Mouse (Mus musculus): ENCODE data around the gene Kcnmb3.

Kcnmb3 gene

GRCm38 (mm10) chr3:32492097-32493090 is at the start of gene Kcnmb3:
TSS of gene Kcnmb3 (minus strand) at chr3:32492231.
- DNase-seq (ENCODE audit: low spot score): no peak

GRCm38 (mm10) chr3:32538091-32538490 is 46.1 kb upstream of the Kcnmb3 start:
- no peak for DNase-seq (ENCODE audit: low spot score)

GRCm38 (mm10) chr3:32537556-32537955 is 45.5 kb upstream of the Kcnmb3 start:
- DNase-seq (ENCODE audit: low spot score): peak; percentile 36

GRCm38 (mm10) chr3:32535692-32536091 is 43.7 kb upstream of the Kcnmb3 start:
- DNase-seq (ENCODE audit: low spot score): no peak

- DNase-seq (ENCODE audit: low spot score): no peak
These were observed 38.0 kb upstream of the Kcnmb3 start for GRCm38 (mm10) chr3:32530041-32530440.

GRCm38 (mm10) chr3:32529303-32529898 is 37.4 kb upstream of the Kcnmb3 start, which contains the start of gene Mfn1:
TSS of gene Mfn1 (plus strand) at chr3:32529465.
- DNase-seq (ENCODE audit: low spot score): peak; percentile 87

- no peak for DNase-seq (ENCODE audit: low spot score)
These were observed 35.1 kb upstream of the Kcnmb3 start for GRCm38 (mm10) chr3:32527181-32527580.

- no peak for DNase-seq (ENCODE audit: low spot score)
These were observed 21.5 kb upstream of the Kcnmb3 start for GRCm38 (mm10) chr3:32513528-32513927.

GRCm38 (mm10) chr3:32512686-32513284 is 20.8 kb upstream of the Kcnmb3 start:
- no peak for DNase-seq (ENCODE audit: low spot score)

- no peak for DNase-seq (ENCODE audit: low spot score)
These were observed 19.1 kb upstream of the Kcnmb3 start for GRCm38 (mm10) chr3:32511191-32511550.

GRCm38 (mm10) chr3:32510375-32511190 is 18.6 kb upstream of the Kcnmb3 start:
- DNase-seq (ENCODE audit: low spot score): peak; percentile 89

GRCm38 (mm10) chr3:32509496-32510374 is 17.7 kb upstream of the Kcnmb3 start, which contains the start of gene Zfp639:
TSS of gene Zfp639 (plus strand) at chr3:32510259.
- no peak for DNase-seq (ENCODE audit: low spot score)

GRCm38 (mm10) chr3:32508666-32509324 is 16.8 kb upstream of the Kcnmb3 start:
- DNase-seq (ENCODE audit: low spot score): peak; percentile 63

GRCm38 (mm10) chr3:32506366-32507225 is 14.6 kb upstream of the Kcnmb3 start:
- DNase-seq (ENCODE audit: low spot score): no peak

- no peak for DNase-seq (ENCODE audit: low spot score)
These were observed 13.8 kb upstream of the Kcnmb3 start for GRCm38 (mm10) chr3:32505841-32506240.

- DNase-seq (ENCODE audit: low spot score): no peak
These were observed 8.3 kb upstream of the Kcnmb3 start for GRCm38 (mm10) chr3:32500346-32500745.

- DNase-seq (ENCODE audit: low spot score): no peak
These were observed 4.7 kb upstream of the Kcnmb3 start for GRCm38 (mm10) chr3:32496711-32497070.

- no peak for DNase-seq (ENCODE audit: low spot score)
These were observed 4.1 kb upstream of the Kcnmb3 start for GRCm38 (mm10) chr3:32495856-32496710.

All from layer of hippocampus, adult 9-10 months (tissue).